Mouse (Mus musculus) MEL (cell line): Measurements from ENCODE around the gene Gm6169. TPM values are rescaled to one million over a fixed set of nuclear protein-coding genes. Genes with fewer than 3 reads are reported as not detected.
"Not testable (repeated sequence)": the region's sequence is repeated elsewhere in the genome, so short reads cannot be mapped to it uniquely, and the experiment has no call there.

Experiments
- DNase-seq: peaks from one replicate; pipeline ENCODE4 v3.0.0; 2011; ENCODE audit warnings: low read depth, low spot score
- H3K27ac ChIP-seq: 2 replicates; pipeline ENCODE4 v1.5.1; 2012; ENCODE audit warnings: low read depth, mild to moderate bottlenecking, control low read depth, low read length, moderate library complexity; ENCODE audit not compliant: control insufficient read depth
- H3K27me3 ChIP-seq, 2 experiments: fragments of 150-350 bp in 1 of 2; sonication (generic) in 1 of 2; 2 replicates each; pipeline ENCODE4 v1.6.1; 2012; ENCODE audit warnings: low read length in 2 of 2, mild to moderate bottlenecking in 2 of 2, improper control_type of control experiment in 1 of 2, moderate library complexity in 1 of 2; ENCODE audit not compliant: insufficient read depth in 2 of 2, control insufficient read depth in 1 of 2
- H3K36me3 ChIP-seq, 2 experiments: 2 replicates each; pipeline ENCODE4 v1.6.1; 2012 to 2014; ENCODE audit warnings: low read length in 2 of 2, improper control_type of control experiment in 1 of 2, inconsistent platforms in 1 of 2, mild to moderate bottlenecking in 1 of 2; ENCODE audit not compliant: insufficient read depth in 2 of 2, control insufficient read depth in 1 of 2
- H3K4me1 ChIP-seq, 2 experiments: fragments of 150-350 bp in 1 of 2; sonication (generic) in 1 of 2; 2 replicates each; pipeline ENCODE4 v1.6.1; 2012; ENCODE audit warnings: low read length in 2 of 2, improper control_type of control experiment in 1 of 2, mild to moderate bottlenecking in 1 of 2; ENCODE audit not compliant: insufficient read depth in 2 of 2, control insufficient read depth in 1 of 2
- H3K4me3 ChIP-seq, 2 experiments: fragments of 150-350 bp in 1 of 2; sonication (generic) in 1 of 2; 2 replicates each; pipeline ENCODE4 v1.5.1; 2012; ENCODE audit warnings: low read depth in 2 of 2, low read length in 2 of 2, mild to moderate bottlenecking in 2 of 2, moderate library complexity in 2 of 2, control low read depth in 1 of 2, improper control_type of control experiment in 1 of 2; ENCODE audit not compliant: control insufficient read depth in 1 of 2, insufficient read depth in 1 of 2
- H3K79me2 ChIP-seq: 2 replicates; pipeline ENCODE4 v1.6.1; 2012; ENCODE audit warnings: mild to moderate bottlenecking, low read length, moderate library complexity; ENCODE audit not compliant: control insufficient read depth, poor library complexity, insufficient read depth
- H3K9ac ChIP-seq: 2 replicates; pipeline ENCODE4 v1.6.1; 2012; ENCODE audit warnings: low read depth, mild to moderate bottlenecking, control low read depth, low read length, moderate library complexity; ENCODE audit not compliant: control insufficient read depth, poor library complexity, severe bottlenecking
- H3K9me3 ChIP-seq: fragments of 150-350 bp; sonication (generic); replicated peaks from 2 replicates; pipeline ENCODE4 v1.6.1; 2012; ENCODE audit warnings: mild to moderate bottlenecking, low read length, improper control_type of control experiment, moderate library complexity; ENCODE audit not compliant: insufficient read depth
- BHLHE40 ChIP-seq: IDR thresholded peaks from 2 replicates; pipeline ENCODE4 v1.6.1; 2012; ENCODE audit warnings: low read depth, mild to moderate bottlenecking, inconsistent platforms, low read length, improper control_type of control experiment, borderline replicate concordance
- CHD1 ChIP-seq: IDR thresholded peaks from 2 replicates; pipeline ENCODE4 v1.6.1; 2012; ENCODE audit warnings: low read depth, mild to moderate bottlenecking, inconsistent platforms, low read length, improper control_type of control experiment
- CTCF ChIP-seq, 3 experiments: IDR thresholded peaks in 2 of 3; conservative IDR thresholded peaks in 1 of 3; 2 replicates each; pipeline ENCODE4 v1.5.1; 2011 to 2012; ENCODE audit warnings: low read length in 3 of 3, low read depth in 2 of 3, mild to moderate bottlenecking in 2 of 3, improper control_type of control experiment in 1 of 3, inconsistent platforms in 1 of 3, mixed read lengths in 1 of 3, moderate library complexity in 1 of 3; ENCODE audit not compliant: control insufficient read depth in 1 of 3, insufficient read depth in 1 of 3, poor library complexity in 1 of 3, severe bottlenecking in 1 of 3
- ELF1 ChIP-seq: IDR thresholded peaks from 2 replicates; pipeline ENCODE4 v1.6.1; 2014; ENCODE audit warnings: low read depth, mild to moderate bottlenecking, inconsistent platforms, low read length, improper control_type of control experiment, moderate library complexity
- HCFC1 ChIP-seq: IDR thresholded peaks from 2 replicates; pipeline ENCODE4 v1.6.1; 2012; ENCODE audit warnings: low read depth, mild to moderate bottlenecking, inconsistent platforms, low read length, improper control_type of control experiment, moderate library complexity
- KAT2A ChIP-seq: conservative IDR thresholded peaks from 2 replicates; pipeline ENCODE4 v1.6.1; 2012; ENCODE audit warnings: low read depth, low read length, improper control_type of control experiment, inconsistent platforms
- MAFK ChIP-seq: IDR thresholded peaks from 2 replicates; pipeline ENCODE4 v1.6.1; 2011; ENCODE audit warnings: low read depth, mild to moderate bottlenecking, low read length, improper control_type of control experiment, borderline replicate concordance
- MAX ChIP-seq: IDR thresholded peaks from 2 replicates; pipeline ENCODE4 v1.6.1; 2011; ENCODE audit warnings: low read length, improper control_type of control experiment
- MAZ ChIP-seq: IDR thresholded peaks from 2 replicates; pipeline ENCODE4 v1.6.1; 2012; ENCODE audit warnings: low read depth, mild to moderate bottlenecking, inconsistent platforms, low read length, improper control_type of control experiment
- MEF2A ChIP-seq: IDR thresholded peaks from 2 replicates; pipeline ENCODE4 v1.6.1; 2014; ENCODE audit warnings: low read depth, mild to moderate bottlenecking, inconsistent platforms, low read length, improper control_type of control experiment; ENCODE audit not compliant: poor library complexity, insufficient replicate concordance, severe bottlenecking; ENCODE audit errors: extremely low read depth
- NELFE ChIP-seq: IDR thresholded peaks from 2 replicates; pipeline ENCODE4 v1.6.1; 2011; ENCODE audit warnings: low read depth, low read length, improper control_type of control experiment
- POLR2AphosphoS5 ChIP-seq: IDR thresholded peaks from 2 replicates; pipeline ENCODE4 v1.6.1; 2012; ENCODE audit warnings: low read depth, borderline replicate concordance, mild to moderate bottlenecking, inconsistent platforms, low read length, moderate library complexity, mixed read lengths
- SMC3 ChIP-seq: IDR thresholded peaks from 2 replicates; pipeline ENCODE4 v1.6.1; 2011; ENCODE audit warnings: low read depth, low read length, improper control_type of control experiment
- TAL1 ChIP-seq: IDR thresholded peaks from 2 replicates; pipeline ENCODE4 v1.6.1; 2012; ENCODE audit warnings: mild to moderate bottlenecking, inconsistent platforms, low read length, moderate library complexity, mixed read lengths
- USF1 ChIP-seq: IDR thresholded peaks from 2 replicates; pipeline ENCODE4 v1.6.1; 2014; ENCODE audit warnings: low read depth, mild to moderate bottlenecking, inconsistent platforms, low read length, improper control_type of control experiment, moderate library complexity
- USF2 ChIP-seq, 2 experiments: IDR thresholded peaks; 2 replicates each; pipeline ENCODE4 v1.6.1; 2011 to 2012; ENCODE audit warnings: improper control_type of control experiment in 2 of 2, low read length in 2 of 2, borderline replicate concordance in 1 of 2, inconsistent platforms in 1 of 2, low read depth in 1 of 2, mild to moderate bottlenecking in 1 of 2; ENCODE audit not compliant: insufficient read depth in 1 of 2
- ZC3H11A ChIP-seq: IDR thresholded peaks from 2 replicates; pipeline ENCODE4 v1.6.1; 2012; ENCODE audit warnings: low read depth, mild to moderate bottlenecking, inconsistent platforms, low read length, improper control_type of control experiment
- ZKSCAN1 ChIP-seq: IDR thresholded peaks from 2 replicates; pipeline ENCODE4 v1.6.1; 2012; ENCODE audit warnings: low read depth, mild to moderate bottlenecking, inconsistent platforms, low read length, improper control_type of control experiment, moderate library complexity
- ZMIZ1 ChIP-seq: IDR thresholded peaks from 2 replicates; pipeline ENCODE4 v1.6.1; 2012; ENCODE audit warnings: low read depth, mild to moderate bottlenecking, inconsistent platforms, low read length, improper control_type of control experiment, moderate library complexity
- polyA plus RNA-seq, 2 experiments: library from polyadenylated mRNA; stranded (reverse) in 1 of 2; unstranded in 1 of 2; fragments of >175 nt in 1 of 2; fragments of >200 nt in 1 of 2; gene quantifications; 2 replicates each; pipeline versions ENCODE4 v1.2.1 to v1.2.4; 2012; ENCODE audit warnings: low replicate concordance in 2 of 2, low read depth in 1 of 2; ENCODE audit not compliant: insufficient read length in 2 of 2, insufficient read depth in 1 of 2, missing spikeins in 1 of 2
- total RNA-seq: library from RNA; depleted of rRNA; stranded (reverse); fragments of 300-350 nt; gene quantifications from 2 replicates; pipeline ENCODE4 v1.2.3, GENCODE M21; 2012

Gm6169 gene
- total and polyA plus RNA-seq, 3 experiments, result 1.9 to 3.6 TPM; not detected in 1

DNA sequence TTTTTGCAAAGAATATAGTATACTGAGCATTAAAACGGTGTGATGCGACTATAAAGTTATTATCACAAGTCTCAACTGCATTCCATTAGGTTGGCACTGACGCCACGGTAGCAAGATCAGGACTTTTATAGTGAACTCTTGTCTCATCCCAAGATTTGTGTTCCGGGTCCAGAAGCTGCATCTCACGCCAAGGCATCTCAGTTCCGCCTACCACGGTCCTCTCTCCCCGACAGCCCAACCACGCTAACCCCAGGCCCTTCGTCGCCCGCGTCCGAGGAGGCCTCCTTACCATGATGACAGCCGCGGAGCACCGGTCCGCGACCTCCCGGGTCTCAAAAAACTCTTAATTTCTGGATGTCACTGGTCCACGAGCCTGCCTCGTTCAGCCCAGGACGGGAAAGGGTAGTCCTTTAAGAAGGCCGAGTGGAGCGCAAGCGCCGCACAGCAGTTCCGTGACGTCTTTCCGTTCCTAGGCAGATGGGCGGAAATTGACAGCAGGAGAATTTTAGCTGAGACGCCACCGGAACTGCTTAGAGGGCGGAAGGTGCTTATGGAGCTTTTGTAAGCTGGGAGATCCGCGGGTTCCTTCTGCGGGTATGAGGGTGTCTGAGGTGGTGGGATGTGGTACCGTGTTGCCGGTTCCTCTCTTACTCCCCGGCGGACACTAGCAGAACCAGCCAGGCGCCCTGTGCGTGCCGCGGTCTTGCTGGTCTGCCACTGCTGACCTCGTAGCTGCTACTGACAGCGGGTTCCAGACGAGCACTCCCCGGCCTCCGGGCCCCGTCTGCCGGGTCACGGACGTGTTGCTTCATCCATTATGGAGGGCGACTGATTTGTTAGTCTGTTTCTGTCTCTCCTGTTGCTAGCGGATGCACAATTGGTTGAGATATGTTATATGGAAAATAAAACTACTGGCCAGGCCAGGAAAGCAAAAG lies 38.7 kb upstream of the Gm6169 start, which contains the start of the genes Gfm2 and Nsa2 (continued):
- TF ChIP-seq MAZ, result no peak
- no peak for TF ChIP-seq MEF2A
- TF ChIP-seq CTCF (IDR thresholded peaks at IDR 0.05 in 2 of 3, conservative IDR thresholded peaks at IDR 0.05 in 1 of 3; ENCODE audit: control insufficient read depth in 1 of 3, insufficient read depth in 1 of 3, low read depth in 2 of 3, low read length in 3 of 3, poor library complexity in 1 of 3, severe bottlenecking in 1 of 3), result no peak
- no peak for TF ChIP-seq TAL1
- no peak for TF ChIP-seq USF2 (IDR thresholded peaks at IDR 0.05; ENCODE audit: borderline replicate concordance in 1 of 2, insufficient read depth in 1 of 2, low read depth in 1 of 2, low read length in 2 of 2)
- no peak for TF ChIP-seq USF1
- TF ChIP-seq POLR2AphosphoS5, result no peak
- no peak for TF ChIP-seq SMC3
- no peak; the same call in 1 of the 2 replicates for TF ChIP-seq MAX
- TF ChIP-seq NELFE, result peak; percentile 88
- no peak for TF ChIP-seq BHLHE40
- TF ChIP-seq HCFC1, result peak; percentile 90
- TF ChIP-seq ELF1, result peak; percentile 89
- TF ChIP-seq CHD1, result no peak
- TF ChIP-seq MAFK, result no peak
- TF ChIP-seq ZMIZ1, result peak; percentile 88
- no peak; the same call in none of the 2 replicates for TF ChIP-seq KAT2A
- no peak for TF ChIP-seq ZKSCAN1
- no peak for TF ChIP-seq ZC3H11A

DNA sequence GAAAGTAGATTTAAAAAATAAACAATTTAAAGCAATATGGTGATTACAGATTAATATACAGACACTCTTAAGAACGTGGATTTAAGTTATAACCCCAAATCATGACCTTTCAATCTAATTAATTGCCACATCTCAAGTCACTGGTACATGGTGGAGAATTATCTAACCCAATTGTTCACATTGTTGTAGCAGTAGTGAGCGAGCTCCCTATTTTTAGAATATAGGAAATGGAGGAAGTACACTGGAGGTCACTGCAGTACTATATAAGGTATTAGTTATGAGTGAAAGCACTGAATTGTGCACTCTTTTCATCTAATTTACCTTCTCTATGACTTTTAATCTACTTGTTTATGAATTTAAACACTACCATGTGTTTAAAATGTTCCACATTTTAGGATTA lies 31.4 kb upstream of the Gm6169 start:
- H3K4me1 ChIP-seq, H3K79me2 ChIP-seq, H3K27me3 ChIP-seq, H3K9ac ChIP-seq, H3K9me3 ChIP-seq, DNase-seq, H3K27ac ChIP-seq, H3K4me3 ChIP-seq: not testable (repeated sequence)
- H3K36me3 ChIP-seq, result peaks cover 0 to 18% of the 10 kb centered on the region in 2 experiments; a peak in 2 of 4 replicates

DNA sequence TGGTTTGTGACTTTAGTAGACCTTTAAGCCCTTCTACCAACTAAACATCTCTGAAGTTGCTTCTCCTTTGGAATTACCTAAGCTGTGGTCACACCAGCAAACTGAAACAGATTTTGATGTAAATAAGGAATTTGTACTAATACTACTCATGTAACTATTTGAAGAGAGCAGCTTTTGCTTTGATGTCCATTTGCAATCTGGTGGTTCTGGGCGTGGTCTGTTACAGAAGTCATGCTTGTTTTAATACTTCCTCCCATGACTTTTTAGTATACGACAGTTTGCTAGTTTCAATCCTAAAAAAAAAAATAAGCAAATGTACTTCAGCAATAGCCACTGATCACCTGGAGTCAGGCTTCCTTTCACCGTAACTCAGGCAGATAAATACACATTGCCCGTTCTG lies 30.6 kb upstream of the Gm6169 start:
- peaks cover 0 to 16% of the 10 kb centered on the region in 2 experiments; a peak in 2 of 4 replicates for H3K36me3 ChIP-seq
- not testable (repeated sequence) for H3K27ac ChIP-seq, H3K79me2 ChIP-seq, H3K4me1 ChIP-seq, H3K4me3 ChIP-seq, H3K9ac ChIP-seq, DNase-seq, H3K9me3 ChIP-seq, H3K27me3 ChIP-seq
